Mouse (Mus musculus) thymus, adult 2 months (tissue): ENCODE measurements around the gene 1810065E05Rik. TPM values are rescaled to one million over a fixed set of nuclear protein-coding genes. Genes with fewer than 3 reads are reported as not detected.

Experiments
- DNase-seq: peaks from one replicate; pipeline ENCODE4 v3.0.0; 2021
- H3K27ac ChIP-seq: fragments of 200-500 bp; 2 replicates; pipeline ENCODE4 v1.5.1; 2012; ENCODE audit warnings: low read length, control low read depth; ENCODE audit not compliant: control insufficient read depth, insufficient read depth
- H3K27me3 ChIP-seq: fragments of 200-500 bp; 2 replicates; pipeline ENCODE4 v1.6.1; 2012; ENCODE audit warnings: mild to moderate bottlenecking, low read length, moderate library complexity, mixed read lengths; ENCODE audit not compliant: control insufficient read depth, insufficient read depth
- H3K36me3 ChIP-seq: fragments of 200-500 bp; 2 replicates; pipeline ENCODE4 v1.6.1; 2012; ENCODE audit warnings: mild to moderate bottlenecking, low read length, moderate library complexity; ENCODE audit not compliant: control insufficient read depth, insufficient read depth
- H3K4me1 ChIP-seq: fragments of 200-500 bp; replicated peaks from 2 replicates; pipeline ENCODE4 v1.6.1; 2012; ENCODE audit warnings: low read length; ENCODE audit not compliant: control insufficient read depth, insufficient read depth
- H3K4me3 ChIP-seq: fragments of 200-500 bp; 2 replicates; pipeline ENCODE4 v1.5.1; 2012; ENCODE audit warnings: mild to moderate bottlenecking, low read length, control low read depth, moderate library complexity; ENCODE audit not compliant: control insufficient read depth, insufficient read depth
- CTCF ChIP-seq: fragments of 200-500 bp; IDR thresholded peaks from 2 replicates; pipeline ENCODE4 v1.5.1; 2012; ENCODE audit warnings: mild to moderate bottlenecking, control low read depth, low read length, moderate library complexity, borderline replicate concordance; ENCODE audit not compliant: control insufficient read depth, poor library complexity, insufficient read depth; ENCODE audit errors: extremely low read depth
- POLR2A ChIP-seq: fragments of 200-500 bp; IDR thresholded peaks from 2 replicates; pipeline ENCODE4 v1.6.1; 2012; ENCODE audit warnings: mild to moderate bottlenecking, low read length, control low read depth, moderate library complexity; ENCODE audit not compliant: control insufficient read depth, poor library complexity, insufficient read depth; ENCODE audit errors: extremely low read depth
- WGBS: fragments of 180-500 bp; shearing (Covaris S2); methylation state at CpG from one replicate; pipeline ENCODE4 v1.1.7; 2018; 5-methylcytosine and 5-hydroxymethylcytosine counted together
- polyA plus RNA-seq: library from polyadenylated mRNA; depleted of rRNA; stranded (reverse); fragments of >200 nt; gene quantifications from 2 replicates; pipeline ENCODE4 v1.2.3, GENCODE M21; 2012; rRNA removed

The 1810065E05Rik gene
- polyA plus RNA-seq, 1 experiment: 0.92 TPM

DNA sequence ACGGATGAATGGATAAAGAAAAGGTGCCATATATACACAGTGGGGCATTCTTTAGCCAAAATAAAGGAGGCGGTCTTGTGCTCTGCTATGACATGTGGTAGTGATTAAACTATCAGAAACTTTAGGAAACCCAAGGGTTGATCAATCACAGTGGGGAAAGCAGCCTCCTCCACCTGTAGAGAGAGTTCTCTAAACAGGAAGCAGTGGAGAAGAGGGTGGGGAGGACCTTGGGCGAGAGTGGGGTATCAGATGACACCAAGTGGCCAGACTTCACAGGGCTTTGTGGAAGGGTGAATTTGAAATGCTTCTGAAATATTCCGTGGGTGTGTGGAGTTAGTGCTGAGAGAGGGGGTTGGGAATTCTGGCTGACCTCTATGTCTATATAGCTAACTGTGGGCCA, 32.7 kb downstream of the 1810065E05Rik start:
- TF ChIP-seq POLR2A: no peak
- WGBS: 66% methylated on average over 4 of the region's 4 CpGs
- H3K27ac ChIP-seq: no peak overlapping the region
- H3K36me3 ChIP-seq: no peaks in the 10 kb centered on the region
- H3K4me1 ChIP-seq: no peaks in the 10 kb centered on the region
- H3K4me3 ChIP-seq: no peak overlapping the region
- no peak for DNase-seq
- no peaks in the 10 kb centered on the region for H3K27me3 ChIP-seq

DNA sequence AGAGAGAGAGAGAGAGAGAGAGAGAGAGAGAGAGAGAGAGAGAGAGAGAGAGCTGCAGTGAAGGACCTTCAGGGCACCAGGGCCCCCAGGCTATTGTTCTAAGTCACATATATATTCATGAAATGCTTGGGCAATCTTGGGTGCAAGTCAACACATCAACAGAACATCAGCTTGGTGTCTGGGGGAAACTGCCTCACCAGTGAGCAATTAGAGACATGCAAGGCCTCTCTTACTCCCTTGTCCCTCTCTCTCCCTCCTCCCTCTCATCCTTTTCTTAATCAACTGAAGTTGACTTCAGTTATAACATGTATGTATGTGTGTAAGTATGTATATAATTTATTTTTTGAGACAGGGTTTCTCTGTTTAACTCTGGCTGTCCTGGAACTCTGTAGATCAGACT, 41.3 kb downstream of the 1810065E05Rik start, which contains the start of gene Olfr30:
Gene Olfr30, minus strand, starts transcription at position 101 of the 400 bp plus-strand sequence.
- H3K4me1 ChIP-seq: no peaks in the 10 kb centered on the region
- H3K27ac ChIP-seq: no peak within 1 kb of the TSS
- no peak within 1 kb of the TSS for H3K4me3 ChIP-seq
- no peaks in the 10 kb centered on the region for H3K36me3 ChIP-seq
- TF ChIP-seq CTCF (no peak), POLR2A (no peak)
- no peak for DNase-seq
- no peaks in the 10 kb centered on the region for H3K27me3 ChIP-seq

Other genes starting within 250 kb of the 1810065E05Rik start
- 41.3 and 42.0 TPM in 2 replicates for gene Mrpl22, start 249.4 kb upstream of the 1810065E05Rik start, polyA plus RNA-seq
- 58.1 and 60.9 TPM in 2 replicates for gene Igtp, start 221.6 kb upstream of the 1810065E05Rik start, polyA plus RNA-seq
- 17.1 and 20.1 TPM in 2 replicates for gene Irgm2, start 221.5 kb upstream of the 1810065E05Rik start, polyA plus RNA-seq
- gene 4930438A08Rik, start 146.3 kb upstream of the 1810065E05Rik start, polyA plus RNA-seq: 0.07 and 0.29 TPM in 2 replicates
- gene Zfp692, start 114.0 kb upstream of the 1810065E05Rik start, polyA plus RNA-seq: 42.1 and 49.7 TPM in 2 replicates
- 54.1 and 54.5 TPM in 2 replicates for gene Zfp672, start 90.8 kb upstream of the 1810065E05Rik start, polyA plus RNA-seq
- gene Sh3bp5l, start 90.4 kb upstream of the 1810065E05Rik start, polyA plus RNA-seq: 41.3 and 43.3 TPM in 2 replicates
- 26.2 and 31.5 TPM in 2 replicates for gene Lypd8, start 42.1 kb upstream of the 1810065E05Rik start, polyA plus RNA-seq
- gene Gm12253, start 11.4 kb downstream of the 1810065E05Rik start, polyA plus RNA-seq: 0.36 and 0.42 TPM in 2 replicates
- not detected in 2 replicates for gene Lypd9, start 31.8 kb downstream of the 1810065E05Rik start, polyA plus RNA-seq
- 0.05 TPM in 1 of 2 replicates, not detected in the other for gene Olfr30, start 41.2 kb downstream of the 1810065E05Rik start, polyA plus RNA-seq
- 0.03 TPM in 1 of 2 replicates, not detected in the other for gene Olfr332, start 71.4 kb downstream of the 1810065E05Rik start, polyA plus RNA-seq
- not detected in 2 replicates for gene Olfr331, start 81.5 kb downstream of the 1810065E05Rik start, polyA plus RNA-seq
- gene Olfr330, start 113.7 kb downstream of the 1810065E05Rik start, polyA plus RNA-seq: 0.29 and 0.50 TPM in 2 replicates
- 0.11 and 0.51 TPM in 2 replicates for gene Olfr329-ps, start 125.3 kb downstream of the 1810065E05Rik start, polyA plus RNA-seq
- 0.10 TPM in 1 of 2 replicates, not detected in the other for gene Olfr328, start 134.5 kb downstream of the 1810065E05Rik start, polyA plus RNA-seq
- gene Olfr224, start 149.4 kb downstream of the 1810065E05Rik start, polyA plus RNA-seq: 0.27 and 0.69 TPM in 2 replicates
- gene Olfr325, start 156.6 kb downstream of the 1810065E05Rik start, polyA plus RNA-seq: 0.32 TPM in 1 of 2 replicates, not detected in the other
- gene Olfr324, start 174.0 kb downstream of the 1810065E05Rik start, polyA plus RNA-seq: not detected in 2 replicates
- 3.7 and 5.3 TPM in 2 replicates for gene 2210407C18Rik, start 195.0 kb downstream of the 1810065E05Rik start, polyA plus RNA-seq
- gene Olfr323, start 209.4 kb downstream of the 1810065E05Rik start, polyA plus RNA-seq: 0.58 TPM in 1 of 2 replicates, not detected in the other
- 0.59 and 0.75 TPM in 2 replicates for gene Trim58, start 219.4 kb downstream of the 1810065E05Rik start, polyA plus RNA-seq
- 0.07 TPM in 1 of 2 replicates, not detected in the other for gene Olfr322, start 237.7 kb downstream of the 1810065E05Rik start, polyA plus RNA-seq